Mouse (Mus musculus) MEL (cell line): ENCODE data around the gene Cyp1a2.
"Not testable (repeated sequence)": the region's sequence is repeated elsewhere in the genome, so short reads cannot be mapped to it uniquely, and the experiment has no call there.

Source experiments
- CTCF ChIP-seq, 3 experiments: IDR thresholded peaks in 2 of 3; conservative IDR thresholded peaks in 1 of 3; 2 replicates each; pipeline ENCODE4 v1.5.1; 2011 to 2012; ENCODE audit warnings: low read length in 3 of 3, low read depth in 2 of 3, mild to moderate bottlenecking in 2 of 3, improper control_type of control experiment in 1 of 3, inconsistent platforms in 1 of 3, mixed read lengths in 1 of 3, moderate library complexity in 1 of 3; ENCODE audit not compliant: control insufficient read depth in 1 of 3, insufficient read depth in 1 of 3, poor library complexity in 1 of 3, severe bottlenecking in 1 of 3
- HCFC1 ChIP-seq: IDR thresholded peaks from 2 replicates; pipeline ENCODE4 v1.6.1; 2012; ENCODE audit warnings: low read depth, mild to moderate bottlenecking, inconsistent platforms, low read length, improper control_type of control experiment, moderate library complexity
- JUND ChIP-seq: IDR thresholded peaks from 2 replicates; pipeline ENCODE4 v1.6.1; 2011; ENCODE audit warnings: low read depth, mild to moderate bottlenecking, improper control_type of control experiment, low read length
- SIN3A ChIP-seq: IDR thresholded peaks from 2 replicates; pipeline ENCODE4 v1.6.1; 2012; ENCODE audit warnings: low read length, improper control_type of control experiment, inconsistent platforms

GRCm38 (mm10) chr9:57710214-57710613 is 26.7 kb upstream of the Cyp1a2 start:
- TF ChIP-seq CTCF (IDR thresholded peaks at IDR 0.05 in 2 of 3, conservative IDR thresholded peaks at IDR 0.05 in 1 of 3; ENCODE audit: control insufficient read depth in 1 of 3, insufficient read depth in 1 of 3, low read depth in 2 of 3, low read length in 3 of 3, poor library complexity in 1 of 3, severe bottlenecking in 1 of 3); JUND; SIN3A; HCFC1: not testable (repeated sequence)
